Mouse (Mus musculus): ENCODE results near the gene Agbl4.

GRCm38 (mm10) chr4:111686951-111687350, 1289.5 kb downstream of the Agbl4 start:
- peak in 1 of 2 experiments; percentile 86; a peak in 2 of 4 replicates for TF ChIP-seq CTCF (conservative IDR thresholded peaks at IDR 0.05 in 1 of 2, IDR thresholded peaks at IDR 0.05 in 1 of 2; ENCODE audit: low read depth in 2 of 2, low read length in 2 of 2)
- TF ChIP-seq JUN (IDR thresholded peaks at IDR 0.05; ENCODE audit: insufficient read depth, low read depth, low read length): no peak
- no peak for TF ChIP-seq ZKSCAN1 (IDR thresholded peaks at IDR 0.05; ENCODE audit: borderline replicate concordance, low read depth, low read length)
- peak; percentile 39; the same call in 1 of the 2 replicates for TF ChIP-seq TCF12 (IDR thresholded peaks at IDR 0.05; ENCODE audit: low read depth, low read length)
- no peak for TF ChIP-seq CHD1 (IDR thresholded peaks at IDR 0.05; ENCODE audit: low read depth, low read length)
- no peak for TF ChIP-seq KAT2A (IDR thresholded peaks at IDR 0.05; ENCODE audit: insufficient replicate concordance, low read length)
- TF ChIP-seq MXI1 (IDR thresholded peaks at IDR 0.05; ENCODE audit: low read depth, low read length): no peak
- no peak for TF ChIP-seq POLR2A (IDR thresholded peaks at IDR 0.05; ENCODE audit: low read depth, low read length)
- no peak for TF ChIP-seq USF1 (IDR thresholded peaks at IDR 0.05; ENCODE audit: low read depth, low read length)
- TF ChIP-seq HCFC1 (IDR thresholded peaks at IDR 0.05; ENCODE audit: low read depth, low read length): no peak
- TF ChIP-seq ETS1 (conservative IDR thresholded peaks at IDR 0.05; ENCODE audit: low read depth, low read length): no peak
- no peak for TF ChIP-seq USF2 (conservative IDR thresholded peaks at IDR 0.05; ENCODE audit: low read depth, low read length)
